Mouse (Mus musculus): ENCODE measurements around the gene Spns3. TPM values are rescaled to one million over a fixed set of nuclear protein-coding genes. Genes with fewer than 3 reads are reported as not detected.
A peak's percentile ranks its signal among the peaks of the same experiment; 100 is the strongest.

Spns3 gene
- polyA plus RNA-seq, 1 experiment, result 0.08 TPM

DNA sequence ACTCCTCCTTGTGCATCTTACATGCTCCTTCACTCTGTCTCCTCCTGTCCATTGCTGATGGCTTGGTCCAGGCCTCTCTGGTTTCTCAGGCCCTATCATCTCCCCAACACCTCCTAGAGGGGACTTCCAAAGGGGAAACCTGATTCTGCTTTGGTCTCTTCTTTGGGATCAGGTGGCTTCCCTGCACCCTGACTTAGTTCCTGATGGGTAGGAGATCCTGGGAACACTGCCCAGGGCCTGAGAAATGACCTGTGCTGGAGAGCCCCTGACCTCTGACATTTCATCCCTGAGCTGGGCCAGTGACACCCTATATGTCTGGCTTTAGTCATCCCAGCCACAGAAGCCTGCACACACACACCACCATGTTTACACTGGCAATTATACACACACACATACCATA is 42.7 kb downstream of the Spns3 start:
- no peak for TF ChIP-seq CTCF (IDR thresholded peaks at IDR 0.05; ENCODE audit: borderline replicate concordance, extremely low read depth, insufficient read depth, insufficient read length)
- no peak for TF ChIP-seq POLR2A (IDR thresholded peaks at IDR 0.05; ENCODE audit: borderline replicate concordance, extremely low read depth, insufficient read depth, insufficient read length, poor library complexity, severe bottlenecking)

DNA sequence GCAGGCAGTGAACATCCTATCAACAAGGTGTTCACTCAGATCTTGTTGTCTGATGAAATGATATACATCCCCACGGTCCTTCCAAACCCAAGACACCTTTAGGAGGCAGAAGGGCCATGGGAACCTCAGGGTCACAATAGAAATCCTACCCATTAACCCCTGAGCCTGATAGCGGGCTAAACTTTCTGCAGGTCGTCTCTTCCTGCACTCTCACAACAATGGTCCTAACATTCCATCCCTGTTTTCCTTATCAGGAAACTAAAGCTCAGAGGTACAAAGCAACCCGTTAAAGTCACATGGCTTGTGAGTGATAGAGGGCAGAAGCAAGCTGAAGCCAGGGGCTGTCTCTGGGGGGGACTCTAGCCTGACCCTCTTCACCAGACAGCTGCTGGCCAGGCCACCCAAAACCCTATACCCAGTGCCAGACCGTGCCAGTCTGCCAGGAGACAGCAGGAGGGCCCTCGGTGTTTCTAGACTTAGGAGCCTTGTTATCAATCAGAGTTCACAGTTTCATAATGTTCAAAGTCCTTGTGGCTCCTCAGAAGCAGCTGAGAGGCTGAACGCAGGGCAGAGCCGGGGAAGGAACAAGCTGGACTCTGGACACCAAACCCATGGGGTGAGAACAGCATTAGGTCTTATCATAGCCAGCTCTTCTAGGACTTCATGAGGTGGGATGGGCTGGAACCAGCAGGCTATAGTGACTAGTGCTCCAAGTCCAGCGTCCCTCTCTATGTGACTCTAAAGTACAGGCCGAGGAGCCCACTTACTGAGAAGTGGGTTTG is 46.1 kb downstream of the Spns3 start:
- TF ChIP-seq CTCF (IDR thresholded peaks at IDR 0.05; ENCODE audit: borderline replicate concordance, extremely low read depth, insufficient read depth, insufficient read length) (no peak), POLR2A (IDR thresholded peaks at IDR 0.05; ENCODE audit: borderline replicate concordance, extremely low read depth, insufficient read depth, insufficient read length, poor library complexity, severe bottlenecking) (no peak)
- no peak for DNase-seq (ENCODE audit: low read depth)

More for the DNA sequence above, 42.7 kb downstream of the Spns3 start:
- DNase-seq (ENCODE audit: low read depth), result no peak

- TF ChIP-seq POLR2A (IDR thresholded peaks at IDR 0.05; ENCODE audit: borderline replicate concordance, extremely low read depth, insufficient read depth, insufficient read length, poor library complexity, severe bottlenecking) (no peak), CTCF (IDR thresholded peaks at IDR 0.05; ENCODE audit: borderline replicate concordance, extremely low read depth, insufficient read depth, insufficient read length) (no peak)
Measured at GRCm38 (mm10) chr11:72503501-72503921, 46.8 kb downstream of the Spns3 start.

DNA sequence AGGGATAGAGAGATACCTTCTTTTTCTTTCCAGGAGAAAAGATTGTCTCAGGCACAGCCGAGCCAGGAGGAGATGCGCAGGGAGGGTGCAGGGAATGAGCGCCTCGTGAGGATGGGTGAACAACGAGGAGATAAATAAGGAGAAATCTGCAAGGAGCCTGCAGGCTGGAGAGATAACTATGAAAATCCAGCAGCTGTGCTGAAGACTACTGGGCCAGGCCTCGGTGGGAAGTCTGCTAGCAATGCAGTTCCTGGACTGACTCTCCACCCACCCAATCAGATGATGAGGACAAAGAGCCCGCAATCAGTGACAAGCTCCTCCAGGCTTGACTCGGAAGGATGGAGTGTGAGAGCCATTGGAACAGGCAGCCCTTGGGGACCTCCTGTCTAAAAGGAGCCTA is 48.1 kb downstream of the Spns3 start:
- TF ChIP-seq POLR2A (IDR thresholded peaks at IDR 0.05; ENCODE audit: borderline replicate concordance, extremely low read depth, insufficient read depth, insufficient read length, poor library complexity, severe bottlenecking), result no peak
- DNase-seq (ENCODE audit: low read depth), result peak; percentile 51

More at GRCm38 (mm10) chr11:72503501-72503921, 46.8 kb downstream of the Spns3 start:
- DNase-seq (ENCODE audit: low read depth), result no peak

- TF ChIP-seq CTCF (IDR thresholded peaks at IDR 0.05; ENCODE audit: borderline replicate concordance, extremely low read depth, insufficient read depth, insufficient read length) (no peak), POLR2A (IDR thresholded peaks at IDR 0.05; ENCODE audit: borderline replicate concordance, extremely low read depth, insufficient read depth, insufficient read length, poor library complexity, severe bottlenecking) (no peak)
- DNase-seq (ENCODE audit: low read depth), result no peak
Measured at GRCm38 (mm10) chr11:72501426-72502002, 48.8 kb downstream of the Spns3 start.

DNA sequence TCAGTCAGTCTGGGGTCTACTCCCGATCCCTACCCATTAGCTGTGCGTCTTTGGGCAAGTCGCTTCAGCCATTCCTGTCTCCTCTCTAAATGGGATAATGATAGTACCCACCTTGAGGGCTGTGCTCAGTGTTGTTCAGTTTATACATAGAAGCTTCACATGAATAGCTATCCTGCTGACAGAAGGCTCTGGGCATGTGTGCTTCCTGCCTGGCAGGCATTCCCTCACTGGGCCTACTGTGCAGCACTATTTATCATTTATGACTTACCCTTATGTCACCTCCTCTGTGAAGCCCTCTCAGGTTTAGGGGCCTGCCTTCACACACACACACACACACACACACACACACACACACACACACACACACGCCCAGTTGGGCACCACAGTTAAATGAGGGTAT is 50.2 kb downstream of the Spns3 start:
- no peak for DNase-seq (ENCODE audit: low read depth)
- TF ChIP-seq POLR2A (IDR thresholded peaks at IDR 0.05; ENCODE audit: borderline replicate concordance, extremely low read depth, insufficient read depth, insufficient read length, poor library complexity, severe bottlenecking) (no peak), CTCF (IDR thresholded peaks at IDR 0.05; ENCODE audit: borderline replicate concordance, extremely low read depth, insufficient read depth, insufficient read length) (no peak)

DNA sequence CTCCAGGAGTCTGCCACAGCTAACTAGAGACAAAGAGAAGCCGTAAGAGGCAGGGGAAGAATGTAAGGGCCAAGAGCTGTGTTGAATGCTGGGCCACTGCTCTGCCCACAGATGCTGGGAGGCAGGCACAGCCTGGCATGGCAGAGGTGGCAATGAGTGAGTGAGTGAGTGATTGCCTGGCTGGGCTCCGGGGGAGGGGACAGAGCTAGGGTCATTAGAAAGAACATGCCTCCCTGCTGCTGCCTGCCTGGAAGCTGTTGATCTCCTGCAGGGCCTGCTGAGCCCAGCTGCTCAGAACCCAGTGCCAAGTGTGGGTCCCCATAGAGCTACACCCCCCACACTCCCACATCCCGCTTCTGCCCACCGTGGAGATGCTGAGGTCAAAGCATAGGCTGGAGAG is 52.9 kb downstream of the Spns3 start:
- TF ChIP-seq CTCF (IDR thresholded peaks at IDR 0.05; ENCODE audit: borderline replicate concordance, extremely low read depth, insufficient read depth, insufficient read length) (no peak), POLR2A (IDR thresholded peaks at IDR 0.05; ENCODE audit: borderline replicate concordance, extremely low read depth, insufficient read depth, insufficient read length, poor library complexity, severe bottlenecking) (no peak)
- DNase-seq (ENCODE audit: low read depth), result no peak

GRCm38 (mm10) chr11:72496775-72497174 is 53.5 kb downstream of the Spns3 start:
- DNase-seq (ENCODE audit: low read depth), result no peak
- no peak for TF ChIP-seq POLR2A (IDR thresholded peaks at IDR 0.05; ENCODE audit: borderline replicate concordance, extremely low read depth, insufficient read depth, insufficient read length, poor library complexity, severe bottlenecking)

DNA sequence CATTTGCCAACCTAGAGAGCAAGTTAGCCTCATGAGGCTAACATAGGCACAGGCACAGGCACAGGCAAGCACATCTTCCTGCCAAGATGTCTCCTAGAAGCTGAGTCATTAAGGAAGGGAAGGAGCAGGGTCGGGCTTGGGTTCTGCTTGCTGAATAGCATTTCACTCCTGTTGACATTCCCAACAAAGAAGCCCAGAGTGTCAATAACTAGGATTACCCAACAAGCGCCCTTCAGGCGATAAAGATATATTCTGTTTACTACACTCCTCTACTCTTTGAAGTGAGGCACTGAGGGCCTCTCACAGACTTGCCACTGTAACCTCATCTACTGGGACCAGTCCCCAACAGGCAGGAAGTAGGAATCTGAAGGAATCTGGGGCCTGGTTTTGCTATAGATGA is 54.2 kb downstream of the Spns3 start:
- TF ChIP-seq CTCF (IDR thresholded peaks at IDR 0.05; ENCODE audit: borderline replicate concordance, extremely low read depth, insufficient read depth, insufficient read length), result no peak
- TF ChIP-seq POLR2A (IDR thresholded peaks at IDR 0.05; ENCODE audit: borderline replicate concordance, extremely low read depth, insufficient read depth, insufficient read length, poor library complexity, severe bottlenecking), result no peak
- DNase-seq (ENCODE audit: low read depth), result no peak

- DNase-seq (ENCODE audit: low read depth), result no peak
- no peak for TF ChIP-seq POLR2A (IDR thresholded peaks at IDR 0.05; ENCODE audit: borderline replicate concordance, extremely low read depth, insufficient read depth, insufficient read length, poor library complexity, severe bottlenecking)
- TF ChIP-seq CTCF (IDR thresholded peaks at IDR 0.05; ENCODE audit: borderline replicate concordance, extremely low read depth, insufficient read depth, insufficient read length), result no peak
Measured at GRCm38 (mm10) chr11:72494046-72494988, 56.0 kb downstream of the Spns3 start.
